In genomic region chr11:57724791-57725463, GRCm38 (mm10) we compare ENCODE assay signal across 9 mouse cellular contexts.
DNase-seq lines count a peak whose midpoint lies in the region; TF ChIP-seq lines count a peak whose summit lies in the region.
"Had no signal": no experiment of that assay in that cellular context is flagged by ENCODE, and none has a peak within 500 bp of the region (broad histone marks: within the 10 kb centered on the region; RNA-seq: fewer than 3 reads in every experiment).

No protein-coding gene starts in this region.

- TF ChIP-seq EP300 in CH12.LX (IDR thresholded peaks at IDR 0.05; ENCODE audit: low read length) (no peak), MEL (IDR thresholded peaks at IDR 0.05; ENCODE audit: low read depth in 1 of 2, low read length in 2 of 2) (no peak)

- H3K27ac ChIP-seq in CH12.LX (ENCODE audit: insufficient read depth, low read depth) (no peak overlapping the region), MEL (ENCODE audit: control insufficient read depth, low read depth, low read length) (no peak overlapping the region)
- H3K27ac ChIP-seq: limb, embryonic 12.5 days had no signal

- H3K4me3 ChIP-seq in CH12.LX (replicated peaks in 1 of 3; ENCODE audit: low read depth in 2 of 3, low read length in 2 of 3, poor library complexity in 1 of 3) (no peak overlapping the region), MEL (ENCODE audit: control insufficient read depth in 1 of 2, insufficient read depth in 1 of 2, low read depth in 2 of 2, low read length in 2 of 2) (no peak overlapping the region)
- H3K4me3 ChIP-seq: limb, embryonic 12.5 days had no signal

- H3K9ac ChIP-seq in CH12.LX (ENCODE audit: insufficient read depth, low read depth) (no peak overlapping the region), MEL (ENCODE audit: control insufficient read depth, low read depth, low read length, poor library complexity, severe bottlenecking) (no peak overlapping the region)
- H3K9ac ChIP-seq: limb, embryonic 12.5 days had no signal

- H3K36me3 ChIP-seq in CH12.LX (replicated peaks in 1 of 2; ENCODE audit: control insufficient read depth in 1 of 2, insufficient read depth in 1 of 2, low read length in 1 of 2): no peaks in the 10 kb centered on the region
- H3K36me3 ChIP-seq in MEL (ENCODE audit: control insufficient read depth in 1 of 2, insufficient read depth in 2 of 2, low read length in 2 of 2): no peaks in the 10 kb centered on the region; a peak in 2 of 4 replicates

- H3K79me2 ChIP-seq in CH12.LX (replicated peaks; ENCODE audit: control insufficient read depth, extremely low read depth, insufficient read depth, poor library complexity, severe bottlenecking): no peaks in the 10 kb centered on the region
- no peaks in the 10 kb centered on the region for H3K79me2 ChIP-seq in MEL (ENCODE audit: control insufficient read depth, insufficient read depth, low read length, poor library complexity)

- TF ChIP-seq RAD21 in CH12.LX (IDR thresholded peaks at IDR 0.05; ENCODE audit: low read depth, low read length) (peak; percentile 3), MEL (IDR thresholded peaks at IDR 0.05; ENCODE audit: low read depth, low read length) (peak; percentile 19; the same call in 1 of the 2 replicates)

- dilution Hi-C loops in CH12.LX (cut with MboI; ENCODE audit: extremely low pct_ligation_motif_present, extremely low pct_unique_long_range_greater_than_20kb, low sequenced_read_pairs): no loop called here

- no peaks in the 10 kb centered on the region for H3K4me1 ChIP-seq in CH12.LX (ENCODE audit: control insufficient read depth in 1 of 2, insufficient read depth in 2 of 2)
- H3K4me1 ChIP-seq in MEL (ENCODE audit: control insufficient read depth in 1 of 2, insufficient read depth in 2 of 2, low read length in 2 of 2): no peaks in the 10 kb centered on the region

- peaks cover 83% of the 10 kb centered on the region for H3K27me3 ChIP-seq in CH12.LX (replicated peaks)
- no peaks in the 10 kb centered on the region for H3K27me3 ChIP-seq in MEL (ENCODE audit: control insufficient read depth in 1 of 2, insufficient read depth in 2 of 2, low read length in 2 of 2)
- H3K27me3 ChIP-seq: limb, embryonic 12.5 days had no signal

- TF ChIP-seq POLR2A in CH12.LX (IDR thresholded peaks at IDR 0.05; ENCODE audit: low read depth, low read length) (no peak), MEL (IDR thresholded peaks at IDR 0.05; ENCODE audit: control insufficient read depth in 1 of 2, insufficient read depth in 1 of 2, low read depth in 1 of 2, low read length in 2 of 2, poor library complexity in 1 of 2) (no peak)

- TF ChIP-seq CTCF in CH12.LX (conservative IDR thresholded peaks at IDR 0.05 in 1 of 2, IDR thresholded peaks at IDR 0.05 in 1 of 2; ENCODE audit: low read depth in 2 of 2, low read length in 2 of 2): peak in 1 of 2 experiments; percentile 28; a peak in 2 of 4 replicates
- peak; percentile 25 to 39 (median 38); a peak in 4 of 6 replicates for TF ChIP-seq CTCF in MEL (IDR thresholded peaks at IDR 0.05 in 2 of 3, conservative IDR thresholded peaks at IDR 0.05 in 1 of 3; ENCODE audit: control insufficient read depth in 1 of 3, insufficient read depth in 1 of 3, low read depth in 2 of 3, low read length in 3 of 3, poor library complexity in 1 of 3, severe bottlenecking in 1 of 3)

- H3K9me3 ChIP-seq in CH12.LX (replicated peaks; ENCODE audit: low read length): peaks cover 4% of the 10 kb centered on the region
- H3K9me3 ChIP-seq in MEL (replicated peaks; ENCODE audit: insufficient read depth, low read length): no peaks in the 10 kb centered on the region
- H3K9me3 ChIP-seq: limb, embryonic 12.5 days had no signal

- H3K4me2 ChIP-seq in CH12.LX (ENCODE audit: insufficient read depth, low read depth, poor library complexity, severe bottlenecking): no peak overlapping the region
- H3K4me2 ChIP-seq: limb, embryonic 12.5 days had no signal

- in situ Hi-C loops in CH12.LX (cut with MboI; ENCODE audit: low pct_ligation_motif_present, low pct_unique_long_range_greater_than_20kb, low sequenced_read_pairs): no loop called here

- DNase-seq in kidney, adult 9 months: peak; percentile 23
- DNase-seq in kidney, adult 11 months: no peak
- no peak for DNase-seq in CH12.LX (ENCODE audit: extremely low read depth)
- peak; percentile 56 for DNase-seq in MEL (ENCODE audit: low read depth, low spot score)
- DNase-seq in kidney, postnatal 14 days: peak; percentile 19
- no peak for DNase-seq in spleen, adult 18-20 months
- no peak for DNase-seq in spleen, postnatal 14 days (ENCODE audit: low spot score in 2 of 2)
- DNase-seq: right cerebral cortex, postnatal 25 days had no signal

TF ChIP-seq in CH12.LX, 34 proteins besides CTCF, POLR2A, EP300 and RAD21:
- TF ChIP-seq PAX5 (IDR thresholded peaks at IDR 0.05; ENCODE audit: low read length) (no peak), MYC (IDR thresholded peaks at IDR 0.05; ENCODE audit: low read depth, low read length) (peak; percentile 55; the same call in 1 of the 2 replicates), MAFK (IDR thresholded peaks at IDR 0.05; ENCODE audit: insufficient replicate concordance, low read length) (no peak), JUND (conservative IDR thresholded peaks at IDR 0.05; ENCODE audit: low read depth, low read length) (no peak), ZC3H11A (IDR thresholded peaks at IDR 0.05; ENCODE audit: low read depth, low read length) (no peak), KAT2A (IDR thresholded peaks at IDR 0.05; ENCODE audit: insufficient replicate concordance, low read length) (no peak), SMC3 (IDR thresholded peaks at IDR 0.05; ENCODE audit: low read depth, low read length) (peak; percentile 36), ZMIZ1 (IDR thresholded peaks at IDR 0.05; ENCODE audit: low read depth, low read length) (no peak), HCFC1 (IDR thresholded peaks at IDR 0.05; ENCODE audit: low read depth, low read length) (no peak), NRF1 (IDR thresholded peaks at IDR 0.05; ENCODE audit: low read depth, low read length) (no peak), SIN3A (IDR thresholded peaks at IDR 0.05; ENCODE audit: low read length) (no peak)

TF ChIP-seq in MEL, 35 proteins besides CTCF, POLR2A, EP300 and RAD21:
- no peak for TF ChIP-seq ETS1 (IDR thresholded peaks at IDR 0.05; ENCODE audit: low read depth, low read length)
- peak; percentile 39; the same call in 1 of the 2 replicates for TF ChIP-seq SMC3 (IDR thresholded peaks at IDR 0.05; ENCODE audit: low read depth, low read length)
- no peak for TF ChIP-seq CHD1 (IDR thresholded peaks at IDR 0.05; ENCODE audit: low read depth, low read length)
- TF ChIP-seq MYC (IDR thresholded peaks at IDR 0.05; ENCODE audit: low read depth, low read length): peak; percentile 77
- peak; percentile 30 for TF ChIP-seq ZC3H11A (IDR thresholded peaks at IDR 0.05; ENCODE audit: low read depth, low read length)

Comparison
In these comparisons a context has a peak if more than half of its experiments do, and no peak if none do; other contexts are left out.
1. DNase-seq: peak in kidney, adult 9 months (single experiment), MEL (single experiment) and kidney, postnatal 14 days (single experiment); none in kidney, adult 11 months (single experiment), CH12.LX (single experiment), spleen, adult 18-20 months (0 of 2) and spleen, postnatal 14 days (0 of 2).